Mouse (Mus musculus) intestine, postnatal 0 days (tissue): ENCODE measurements at regions not wholly inside any gene's neighbourhood (a gene's known extent, or its start where the extent isn't known, plus 50 kb on each side); places are given as distances from the start of the nearest gene placed in this dataset.

Experiments
- ATAC-seq: fragments of 200-750 bp; cut with Nextera tagmentation; 2 replicates; pipeline ENCODE4 v1.8.0; 2017; ENCODE audit warnings: mild to moderate bottlenecking, moderate TSS enrichment, moderate library complexity
- H3K27ac ChIP-seq: fragments of 300-500 bp; sonication (generic); 2 replicates; pipeline ENCODE4 v1.5.1; 2014; ENCODE audit warnings: mild to moderate bottlenecking, low read depth, low read length, moderate library complexity
- H3K27me3 ChIP-seq: fragments of 300-500 bp; sonication (generic); replicated peaks from 2 replicates; pipeline ENCODE4 v1.6.1; 2014; ENCODE audit warnings: low read length, mixed read lengths; ENCODE audit not compliant: control insufficient read depth, insufficient read depth
- H3K36me3 ChIP-seq: fragments of 300-500 bp; sonication (generic); 2 replicates; pipeline ENCODE4 v1.6.1; 2014; ENCODE audit warnings: mild to moderate bottlenecking, moderate library complexity; ENCODE audit not compliant: control insufficient read depth, insufficient read depth
- H3K4me1 ChIP-seq: fragments of 300-500 bp; sonication (generic); replicated peaks from 2 replicates; pipeline ENCODE4 v1.6.1; 2014; ENCODE audit warnings: antibody characterized with exemption, low read length, mixed read lengths; ENCODE audit not compliant: control insufficient read depth, insufficient read depth
- H3K4me2 ChIP-seq: fragments of 300-500 bp; sonication (generic); replicated peaks from 2 replicates; pipeline ENCODE4 v1.6.1; 2014; ENCODE audit warnings: low read depth, mild to moderate bottlenecking, moderate library complexity
- H3K4me3 ChIP-seq: fragments of 300-500 bp; sonication (generic); 2 replicates; pipeline ENCODE4 v1.5.1; 2014; ENCODE audit warnings: low read depth, low read length
- H3K9ac ChIP-seq: fragments of 300-500 bp; sonication (generic); 2 replicates; pipeline ENCODE4 v1.6.1; 2014; ENCODE audit warnings: mild to moderate bottlenecking, low read depth, low read length
- H3K9me3 ChIP-seq: fragments of 300-500 bp; sonication (generic); 2 replicates; pipeline ENCODE4 v1.6.1; 2016; ENCODE audit warnings: mixed run types; ENCODE audit not compliant: control insufficient read depth
- CTCF ChIP-seq: sonication (generic); IDR thresholded peaks from 2 replicates; pipeline ENCODE4 v1.5.1; 2016; ENCODE audit warnings: low read depth, mild to moderate bottlenecking, control low read depth, antibody characterized with exemption, moderate library complexity
- WGBS: fragments of 180-500 bp; shearing (Covaris S2); extraction: QIAGEN DNeasy Blood & Tissue Kit; methylation state at CpG from one replicate; pipeline ENCODE4 v1.1.7; 2014; 5-methylcytosine and 5-hydroxymethylcytosine counted together

DNA sequence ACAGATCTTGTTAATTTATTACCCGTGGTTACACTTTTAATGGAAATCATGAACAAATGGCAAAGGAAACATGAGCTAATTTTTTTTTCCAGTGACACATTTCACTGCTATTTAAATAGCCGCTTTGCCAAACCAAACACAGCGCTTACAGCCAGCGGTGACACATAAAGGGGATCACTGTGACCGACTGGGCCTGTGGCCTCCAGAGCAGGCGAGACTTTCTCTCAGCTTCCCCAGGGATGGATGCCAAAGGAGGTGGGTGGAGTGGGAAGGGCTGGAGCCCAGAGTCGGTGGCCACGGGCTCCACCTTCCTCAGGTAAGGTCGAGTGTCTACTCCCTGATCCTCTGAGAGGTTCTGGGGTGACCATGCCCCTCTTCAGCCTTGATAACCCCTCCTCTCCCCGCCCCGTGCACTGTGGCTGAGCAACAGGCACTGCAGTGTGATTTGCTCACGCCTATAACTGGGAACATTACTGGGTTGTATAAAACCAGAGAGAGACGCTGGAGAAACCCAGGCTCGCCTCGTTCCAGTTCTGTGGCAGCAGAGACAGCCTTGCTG, 66.6 kb upstream of the Pkdcc start:
- WGBS: 67% methylated on average over 15 of the region's 15 CpGs
- no peak overlapping the region for H3K4me3 ChIP-seq
- no peaks in the 10 kb centered on the region for H3K36me3 ChIP-seq
- H3K9ac ChIP-seq: no peak overlapping the region
- H3K4me1 ChIP-seq: no peaks in the 10 kb centered on the region
- no peak overlapping the region for H3K4me2 ChIP-seq
- 0 out of 2 replicates have a peak, but pooled peaks cover 3% of the 10 kb centered on the region for H3K9me3 ChIP-seq
- TF ChIP-seq CTCF: no peak
- no peak for ATAC-seq
- no peak overlapping the region for H3K27ac ChIP-seq
- no peaks in the 10 kb centered on the region for H3K27me3 ChIP-seq

DNA sequence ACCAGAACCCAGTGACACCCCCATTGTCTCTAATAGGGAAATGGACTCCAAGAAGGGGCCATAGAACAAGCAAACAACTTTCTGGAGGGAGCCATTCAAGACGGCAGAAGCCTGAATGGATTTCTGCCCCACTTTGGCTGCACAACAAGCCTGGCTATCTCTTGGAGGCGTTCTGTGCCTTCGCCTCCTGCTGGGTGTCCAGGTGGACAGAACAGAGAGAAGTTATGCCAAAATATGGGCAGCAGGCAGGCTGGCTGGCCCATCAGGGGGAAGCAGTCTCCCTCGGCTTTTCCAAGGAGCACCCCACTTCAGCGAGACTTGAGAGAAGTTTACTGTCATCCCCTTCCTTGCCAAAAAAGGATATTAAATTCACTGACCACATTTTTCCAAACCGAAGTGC, 65.8 kb upstream of the Pkdcc start:
- Histone ChIP-seq H3K9ac (no peak overlapping the region), H3K27me3 (no peaks in the 10 kb centered on the region), H3K27ac (no peak overlapping the region), H3K4me2 (no peak overlapping the region), H3K36me3 (no peaks in the 10 kb centered on the region), H3K9me3 (0 out of 2 replicates have a peak, but pooled peaks cover 3% of the 10 kb centered on the region), H3K4me1 (no peaks in the 10 kb centered on the region), H3K4me3 (no peak overlapping the region)
- WGBS: 82% methylated on average over 6 of the region's 6 CpGs
- no peak for TF ChIP-seq CTCF
- no peak for ATAC-seq

- Histone ChIP-seq H3K9ac (no peak overlapping the region), H3K4me1 (no peaks in the 10 kb centered on the region)
- TF ChIP-seq CTCF: no peak
Observed at GRCm38 (mm10) chr17:83155106-83155505, 60.0 kb upstream of the Pkdcc start.

DNA sequence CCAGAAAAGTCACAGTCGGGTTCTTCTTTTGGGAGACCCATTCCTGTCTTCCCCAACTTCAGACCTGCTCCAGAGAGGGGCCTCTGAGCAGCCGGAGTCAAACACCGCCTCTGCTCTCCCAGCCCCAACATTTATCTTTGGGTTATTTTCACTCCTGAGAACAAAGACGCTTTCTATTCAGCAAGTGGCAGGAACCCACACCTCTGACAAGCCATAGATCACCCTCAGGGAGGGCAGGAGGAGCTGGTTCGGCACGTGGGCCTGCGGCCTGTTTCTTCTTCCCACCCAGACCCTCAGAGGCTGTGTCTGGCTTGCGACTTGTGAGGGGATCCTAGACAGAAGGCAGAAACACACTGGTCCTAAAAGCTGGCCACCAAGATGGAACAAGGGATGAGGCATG, 58.4 kb upstream of the Pkdcc start:
- no peak for ATAC-seq

More at GRCm38 (mm10) chr17:83155106-83155505, 60.0 kb upstream of the Pkdcc start:
- no peak overlapping the region for H3K27ac ChIP-seq
- H3K4me2 ChIP-seq: no peak overlapping the region
- H3K27me3 ChIP-seq: no peaks in the 10 kb centered on the region
- no peaks in the 10 kb centered on the region for H3K36me3 ChIP-seq
- no peak for ATAC-seq
- no peak overlapping the region for H3K4me3 ChIP-seq
- H3K9me3 ChIP-seq: 0 out of 2 replicates have a peak, but pooled peaks cover 3% of the 10 kb centered on the region
- 81% methylated on average over 4 of the region's 4 CpGs for WGBS

DNA sequence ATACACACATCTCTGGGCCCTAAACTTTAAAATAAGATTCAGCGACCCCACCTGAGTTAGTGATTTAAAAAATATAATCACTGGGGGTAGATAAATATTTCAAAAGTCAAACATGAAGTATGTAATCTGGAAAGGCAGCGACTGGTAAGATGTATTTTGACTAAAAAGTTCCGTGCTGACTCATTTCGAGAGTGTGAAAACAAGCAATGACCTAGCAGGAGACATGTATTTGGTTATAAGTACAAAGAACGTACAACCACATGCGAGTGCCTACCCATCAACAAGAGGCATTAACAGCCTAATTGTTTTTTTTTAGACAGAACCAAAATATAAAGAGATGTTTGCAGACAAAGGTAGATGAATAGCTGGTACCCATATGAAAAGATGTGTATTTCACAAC, 57.0 kb upstream of the Pkdcc start:
- no peak for ATAC-seq
- H3K36me3 ChIP-seq: no peaks in the 10 kb centered on the region
- WGBS: 92% methylated on average over 6 of the region's 6 CpGs
- no peak overlapping the region for H3K4me3 ChIP-seq
- H3K27me3 ChIP-seq: no peaks in the 10 kb centered on the region
- no peak overlapping the region for H3K4me2 ChIP-seq
- H3K27ac ChIP-seq: no peak overlapping the region
- H3K9me3 ChIP-seq: no peaks in the 10 kb centered on the region
- H3K4me1 ChIP-seq: no peaks in the 10 kb centered on the region
- H3K9ac ChIP-seq: no peak overlapping the region
- no peak for TF ChIP-seq CTCF

More for the DNA sequence above, 58.4 kb upstream of the Pkdcc start:
- Histone ChIP-seq H3K27me3 (no peaks in the 10 kb centered on the region), H3K4me1 (no peaks in the 10 kb centered on the region), H3K27ac (no peak overlapping the region), H3K4me2 (no peak overlapping the region), H3K36me3 (no peaks in the 10 kb centered on the region), H3K4me3 (no peak overlapping the region), H3K9me3 (no peaks in the 10 kb centered on the region), H3K9ac (no peak overlapping the region)
- no peak for TF ChIP-seq CTCF
- WGBS: 47% methylated on average over 8 of the region's 8 CpGs

DNA sequence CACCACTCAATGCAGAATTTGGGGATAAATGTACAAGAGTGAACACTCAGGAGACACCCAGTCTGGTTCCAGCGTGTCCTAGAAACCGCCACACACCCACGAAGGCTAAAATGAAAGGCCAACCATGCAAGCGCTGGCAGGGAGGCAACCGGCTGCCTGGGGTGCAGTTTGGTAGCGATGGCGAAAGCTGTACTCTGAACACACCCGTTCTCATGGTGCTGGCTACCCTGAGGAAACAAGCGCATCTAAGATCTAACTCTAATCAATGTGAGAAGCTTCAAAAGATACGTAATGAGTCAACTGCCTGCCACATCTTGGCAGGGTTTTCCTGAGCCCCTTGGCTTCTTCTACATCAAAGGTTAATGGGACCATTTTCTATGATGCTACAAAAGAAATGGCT, 56.4 kb upstream of the Pkdcc start:
- Histone ChIP-seq H3K9me3 (no peaks in the 10 kb centered on the region), H3K4me2 (no peak overlapping the region), H3K27ac (no peak overlapping the region), H3K36me3 (no peaks in the 10 kb centered on the region), H3K27me3 (no peaks in the 10 kb centered on the region), H3K4me1 (no peaks in the 10 kb centered on the region), H3K9ac (no peak overlapping the region), H3K4me3 (no peak overlapping the region)
- no peak for ATAC-seq
- TF ChIP-seq CTCF: no peak
- WGBS: 88% methylated on average over 10 of the region's 10 CpGs

GRCm38 (mm10) chr17:83159634-83160033, 55.5 kb upstream of the Pkdcc start:
- H3K27me3 ChIP-seq: no peaks in the 10 kb centered on the region
- H3K4me2 ChIP-seq: no peak overlapping the region
- H3K27ac ChIP-seq: no peak overlapping the region
- TF ChIP-seq CTCF: no peak
- no peak overlapping the region for H3K4me3 ChIP-seq
- no peaks in the 10 kb centered on the region for H3K4me1 ChIP-seq
- H3K36me3 ChIP-seq: no peaks in the 10 kb centered on the region
- no peak for ATAC-seq
- H3K9ac ChIP-seq: no peak overlapping the region
- WGBS: 85% methylated on average over 4 of the region's 4 CpGs
- no peaks in the 10 kb centered on the region for H3K9me3 ChIP-seq
